Comparison of ENCODE assay signal across 19 mouse cellular contexts in genomic region chr6:5915028-5915427, GRCm38 (mm10).
A peak's percentile ranks its signal among the peaks of the same experiment; 100 is the strongest.
DNase-seq lines count a peak whose midpoint lies in the region.
"Had no signal": no experiment of that assay in that cellular context is flagged by ENCODE, and none has a peak within 500 bp of the region (broad histone marks: within the 10 kb centered on the region; RNA-seq: fewer than 3 reads in every experiment).

No protein-coding gene starts in this region.

- DNase-seq in adrenal gland, adult 8-10 months: peak; percentile 1
- no peak for DNase-seq in adrenal gland, postnatal 14 days
- peak; percentile 12 for DNase-seq in adipocyte (ENCODE audit: low spot score)
- DNase-seq in kidney, adult 9 months: peak; percentile 89
- peak; percentile 62 to 76 for DNase-seq in kidney, postnatal 25 days
- no peak for DNase-seq in embryo, embryonic 11 days
- no peak for DNase-seq in heart, adult 11 months
- DNase-seq: adrenal gland, postnatal 25 days; cerebellum, adult 2 months; cerebellum, postnatal 14 days; gastrocnemius, postnatal 36 days; heart, adult 2 months; heart, postnatal 10 days; liver, embryonic 13.5 days; lung, adult 18-20 months; lung, postnatal 4 days; right cerebral cortex, postnatal 4 days; thymus, adult 18-20 months; thymus, postnatal 25 days had no signal

Comparison
In these comparisons a context has a peak if more than half of its experiments do, and no peak if none do; other contexts are left out.
1. DNase-seq: peak in adrenal gland, adult 8-10 months (single experiment), adipocyte (single experiment), kidney, adult 9 months (single experiment) and kidney, postnatal 25 days (2 of 2); none in adrenal gland, postnatal 14 days (single experiment), embryo, embryonic 11 days (single experiment) and heart, adult 11 months (single experiment).